Mouse (Mus musculus) kidney, embryonic 14.5 days (tissue): Measurements from ENCODE around the gene Tbx5. TPM values are rescaled to one million over a fixed set of nuclear protein-coding genes. Genes with fewer than 3 reads are reported as not detected.

Experiments
- ATAC-seq: fragments of 200-750 bp; cut with Nextera tagmentation; 2 replicates; pipeline ENCODE4 v1.8.0; 2017; ENCODE audit warnings: moderate number of reproducible peaks, mild to moderate bottlenecking, moderate TSS enrichment, moderate library complexity; ENCODE audit not compliant: low FRiP score, low TSS enrichment
- H3K27ac ChIP-seq: fragments of 300-500 bp; sonication (generic); 2 replicates; pipeline ENCODE4 v1.5.1; 2014; ENCODE audit warnings: low read depth, mild to moderate bottlenecking, low read length, moderate library complexity, mixed read lengths
- H3K27me3 ChIP-seq: fragments of 300-500 bp; sonication (generic); 2 replicates; pipeline ENCODE4 v1.6.1; 2014; ENCODE audit warnings: mild to moderate bottlenecking, low read length; ENCODE audit not compliant: control insufficient read depth, insufficient read depth
- H3K36me3 ChIP-seq: fragments of 300-500 bp; sonication (generic); 2 replicates; pipeline ENCODE4 v1.6.1; 2014; ENCODE audit warnings: low read length, mixed read lengths; ENCODE audit not compliant: control insufficient read depth, insufficient read depth
- H3K4me1 ChIP-seq: fragments of 300-500 bp; sonication (generic); 2 replicates; pipeline ENCODE4 v1.6.1; 2014; ENCODE audit warnings: low read length, mixed read lengths; ENCODE audit not compliant: control insufficient read depth, insufficient read depth
- H3K4me2 ChIP-seq: fragments of 300-500 bp; sonication (generic); replicated peaks from 2 replicates; pipeline ENCODE4 v1.6.1; 2014; ENCODE audit warnings: low read depth, mild to moderate bottlenecking, low read length
- H3K4me3 ChIP-seq: fragments of 300-500 bp; sonication (generic); 2 replicates; pipeline ENCODE4 v1.5.1; 2014; ENCODE audit warnings: mild to moderate bottlenecking, low read length
- H3K9ac ChIP-seq: fragments of 300-500 bp; sonication (generic); 2 replicates; pipeline ENCODE4 v1.6.1; 2014; ENCODE audit warnings: low read depth, mild to moderate bottlenecking, low read length, moderate library complexity
- H3K9me3 ChIP-seq: fragments of 300-500 bp; sonication (generic); 2 replicates; pipeline ENCODE4 v1.6.1; 2016; ENCODE audit warnings: low read length; ENCODE audit not compliant: control insufficient read depth
- WGBS: fragments of 180-500 bp; shearing (Covaris S2); extraction: QIAGEN DNeasy Blood & Tissue Kit; methylation state at CpG from one replicate; pipeline ENCODE4 v1.1.7; 2014; 5-methylcytosine and 5-hydroxymethylcytosine counted together
- polyA plus RNA-seq: library from polyadenylated mRNA; unstranded; fragments of >200 nt; fragmentation: Nextera tagmentation; extraction: Ambion mirVana; gene quantifications from 2 replicates; pipeline ENCODE4 v1.2.1, GENCODE M21; 2014

Gene Tbx5
- polyA plus RNA-seq, 1 experiment from 2014 or later = not detected

- Histone ChIP-seq H3K36me3 (no peaks in the 10 kb centered on the region), H3K4me3 (peak overlapping the region; percentile 5; the same call in 1 of the 2 replicates), H3K27me3 (peaks cover 79% of the 10 kb centered on the region), H3K4me2 (peak overlapping the region; percentile 18; the same call in 1 of the 2 replicates), H3K9me3 (no peaks in the 10 kb centered on the region), H3K9ac (no peak overlapping the region), H3K27ac (no peak overlapping the region), H3K4me1 (no peaks in the 10 kb centered on the region)
- ATAC-seq = peak; percentile 66
- WGBS = under 1% methylated on average over 21 of the region's 21 CpGs
These were observed 12.5 kb downstream of the Tbx5 start for GRCm38 (mm10) chr5:119844994-119845393.

GRCm38 (mm10) chr5:119857052-119857451 lies 24.6 kb downstream of the Tbx5 start:
- Histone ChIP-seq H3K27me3 (peaks cover 11% of the 10 kb centered on the region; the same call in 1 of the 2 replicates), H3K9ac (no peak overlapping the region), H3K27ac (no peak overlapping the region), H3K4me1 (no peaks in the 10 kb centered on the region), H3K36me3 (no peaks in the 10 kb centered on the region), H3K4me3 (no peak overlapping the region), H3K4me2 (no peak overlapping the region), H3K9me3 (no peaks in the 10 kb centered on the region)
- ATAC-seq = no peak
- 65% methylated on average over 4 of the region's 4 CpGs for WGBS

DNA sequence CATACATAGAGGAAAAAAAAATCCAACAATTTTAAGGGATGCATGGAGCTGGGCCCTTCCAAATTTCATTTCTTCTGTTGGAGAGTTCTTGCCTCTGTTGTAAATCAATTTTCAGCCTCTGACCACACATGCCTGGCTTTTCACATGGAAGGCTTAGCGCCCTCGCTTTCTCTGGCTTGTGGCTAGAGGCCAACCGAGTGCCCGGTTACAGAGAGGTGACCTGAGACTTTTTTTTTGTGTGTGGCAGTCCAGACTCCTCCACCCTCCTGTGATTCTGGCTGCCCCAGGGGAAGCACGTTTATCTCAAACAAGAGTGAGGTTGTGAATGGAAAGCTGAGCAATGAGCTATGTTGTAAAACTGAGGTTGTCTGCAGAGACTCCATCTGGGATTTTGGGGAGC lies 28.8 kb downstream of the Tbx5 start:
- H3K36me3 ChIP-seq = no peaks in the 10 kb centered on the region
- H3K4me3 ChIP-seq = no peak overlapping the region
- no peak overlapping the region for H3K27ac ChIP-seq
- no peaks in the 10 kb centered on the region for H3K4me1 ChIP-seq
- no peak for ATAC-seq
- no peak overlapping the region for H3K4me2 ChIP-seq
- H3K9ac ChIP-seq = no peak overlapping the region
- WGBS = 48% methylated on average over 5 of the region's 5 CpGs
- H3K9me3 ChIP-seq = no peaks in the 10 kb centered on the region
- H3K27me3 ChIP-seq = peaks cover 28% of the 10 kb centered on the region

- no peak for ATAC-seq
- no peaks in the 10 kb centered on the region for H3K9me3 ChIP-seq
These were observed 30.0 kb downstream of the Tbx5 start for GRCm38 (mm10) chr5:119862431-119862830.

GRCm38 (mm10) chr5:119866277-119867235 lies 34.1 kb downstream of the Tbx5 start:
- ATAC-seq = no peak
- H3K4me2 ChIP-seq = peak overlapping the region; percentile 25
- no peaks in the 10 kb centered on the region for H3K4me1 ChIP-seq
- WGBS = 19% methylated on average over 31 of the region's 31 CpGs
- no peak overlapping the region for H3K27ac ChIP-seq
- no peaks in the 10 kb centered on the region for H3K36me3 ChIP-seq
- no peaks in the 10 kb centered on the region for H3K9me3 ChIP-seq
- H3K9ac ChIP-seq = no peak overlapping the region
- H3K27me3 ChIP-seq = peaks cover 29% of the 10 kb centered on the region
- peak overlapping the region; percentile 1; the same call in 1 of the 2 replicates for H3K4me3 ChIP-seq

More at GRCm38 (mm10) chr5:119862431-119862830, 30.0 kb downstream of the Tbx5 start:
- H3K4me2 ChIP-seq = no peak overlapping the region
- WGBS = 87% methylated on average over 5 of the region's 5 CpGs
- H3K27ac ChIP-seq = no peak overlapping the region
- no peak overlapping the region for H3K9ac ChIP-seq
- H3K27me3 ChIP-seq = peaks cover 39% of the 10 kb centered on the region
- no peak overlapping the region for H3K4me3 ChIP-seq
- no peaks in the 10 kb centered on the region for H3K4me1 ChIP-seq
- no peaks in the 10 kb centered on the region for H3K36me3 ChIP-seq

GRCm38 (mm10) chr5:119867986-119868385 lies 35.5 kb downstream of the Tbx5 start:
- Histone ChIP-seq H3K27ac (no peak overlapping the region), H3K9me3 (no peaks in the 10 kb centered on the region), H3K4me2 (no peak overlapping the region), H3K9ac (no peak overlapping the region), H3K4me1 (no peaks in the 10 kb centered on the region), H3K27me3 (peaks cover 29% of the 10 kb centered on the region), H3K36me3 (no peaks in the 10 kb centered on the region), H3K4me3 (no peak overlapping the region)
- ATAC-seq = no peak
- WGBS = 83% methylated on average over 6 of the region's 6 CpGs

GRCm38 (mm10) chr5:119875421-119875820 lies 43.0 kb downstream of the Tbx5 start:
- Histone ChIP-seq H3K9ac (no peak overlapping the region), H3K27me3 (no peaks in the 10 kb centered on the region), H3K36me3 (no peaks in the 10 kb centered on the region), H3K27ac (no peak overlapping the region), H3K4me1 (no peaks in the 10 kb centered on the region), H3K9me3 (no peaks in the 10 kb centered on the region), H3K4me2 (no peak overlapping the region), H3K4me3 (no peak overlapping the region)
- ATAC-seq = no peak
- 3% methylated on average over 2 of the region's 2 CpGs for WGBS

DNA sequence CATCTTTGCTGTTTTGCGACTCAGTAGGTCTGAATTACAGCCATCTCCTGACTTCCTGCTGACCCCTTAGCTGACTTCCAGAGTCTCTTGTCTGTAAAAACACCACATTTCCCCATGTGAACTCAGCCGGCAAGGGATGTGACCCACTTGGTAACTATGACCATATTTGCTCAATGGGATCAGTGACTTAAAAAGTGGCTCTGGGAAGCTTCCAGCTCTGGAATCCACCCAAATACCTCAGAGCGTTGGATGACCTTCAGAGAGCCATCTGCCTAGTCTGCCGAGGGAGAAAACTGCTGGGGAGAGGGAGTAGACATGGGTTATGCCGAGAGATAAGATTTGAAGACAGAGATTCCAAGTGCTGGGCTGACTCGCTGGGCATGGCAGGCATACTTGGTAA lies 44.7 kb downstream of the Tbx5 start:
- Histone ChIP-seq H3K9ac (no peak overlapping the region), H3K4me3 (no peak overlapping the region), H3K9me3 (no peaks in the 10 kb centered on the region), H3K4me2 (no peak overlapping the region), H3K36me3 (no peaks in the 10 kb centered on the region), H3K27ac (no peak overlapping the region), H3K4me1 (no peaks in the 10 kb centered on the region), H3K27me3 (no peaks in the 10 kb centered on the region)
- WGBS = 52% methylated on average over 6 of the region's 6 CpGs
- ATAC-seq = no peak

DNA sequence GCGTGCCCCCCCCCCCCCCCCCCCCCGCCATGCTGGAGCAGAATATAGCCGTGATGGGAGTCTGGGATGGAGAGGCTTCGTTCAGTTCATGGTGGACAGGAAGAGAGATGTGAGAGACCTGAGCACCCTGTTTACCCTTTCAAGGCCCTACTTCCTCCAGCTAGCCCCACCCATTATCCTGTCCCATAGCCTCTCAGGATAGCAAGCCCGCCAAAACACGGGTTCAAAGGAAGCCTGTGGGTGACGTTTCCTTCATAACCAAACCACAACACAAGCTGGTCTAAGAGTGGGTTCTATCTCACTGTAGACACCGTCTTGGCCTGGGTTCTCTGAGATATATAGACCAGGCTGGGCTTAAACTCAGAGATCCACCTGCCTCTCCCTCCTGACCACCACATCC lies 53.1 kb downstream of the Tbx5 start:
- Histone ChIP-seq H3K9me3 (no peaks in the 10 kb centered on the region), H3K36me3 (no peaks in the 10 kb centered on the region), H3K27ac (no peak overlapping the region), H3K4me3 (no peak overlapping the region), H3K27me3 (no peaks in the 10 kb centered on the region), H3K9ac (no peak overlapping the region), H3K4me1 (no peaks in the 10 kb centered on the region), H3K4me2 (no peak overlapping the region)
- WGBS = 82% methylated on average over 7 of the region's 8 CpGs
- ATAC-seq = no peak
